Mouse (Mus musculus): ENCODE results near the gene Crisp3.
"Not testable (repeated sequence)": the region's sequence is repeated elsewhere in the genome, so short reads cannot be mapped to it uniquely, and the experiment has no call there.

Crisp3 gene

GRCm38 (mm10) chr17:40242135-40242534 is at the start of gene Crisp3:
Gene Crisp3, minus strand, starts transcription at chr17:40242288.
- no peak for DNase-seq

- no peak for DNase-seq
Measured at GRCm38 (mm10) chr17:40285435-40285834, 43.3 kb upstream of the Crisp3 start.

DNA sequence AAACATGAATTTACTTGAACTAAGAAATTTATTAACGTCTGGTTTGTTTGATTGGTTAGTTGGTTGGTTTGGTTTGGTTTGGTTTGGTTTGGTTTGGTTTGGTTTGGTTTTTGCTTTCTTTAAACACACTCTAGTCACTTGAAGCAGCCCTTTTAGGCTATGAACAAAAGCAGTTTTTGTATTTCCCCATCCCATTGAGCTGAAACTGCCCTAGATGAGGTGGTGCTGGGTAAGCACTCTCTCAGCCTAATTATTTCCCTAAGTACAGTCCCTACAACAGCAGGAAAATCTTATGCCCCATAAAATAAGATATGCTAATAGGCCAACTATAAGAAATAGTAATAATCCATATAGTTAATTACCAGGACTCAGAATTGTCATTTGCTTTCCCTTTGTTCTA is 33.4 kb upstream of the Crisp3 start:
- no peak for DNase-seq

GRCm38 (mm10) chr17:40274906-40275470 is 32.9 kb upstream of the Crisp3 start:
- DNase-seq, result no peak

- no peak for DNase-seq
Measured at GRCm38 (mm10) chr17:40252487-40252886, 10.4 kb upstream of the Crisp3 start.

GRCm38 (mm10) chr17:40208540-40208939 is 33.5 kb downstream of the Crisp3 start, which contains the start of gene Pgk2:
Gene Pgk2, minus strand, starts transcription at chr17:40208640.
- no peak for DNase-seq

DNA sequence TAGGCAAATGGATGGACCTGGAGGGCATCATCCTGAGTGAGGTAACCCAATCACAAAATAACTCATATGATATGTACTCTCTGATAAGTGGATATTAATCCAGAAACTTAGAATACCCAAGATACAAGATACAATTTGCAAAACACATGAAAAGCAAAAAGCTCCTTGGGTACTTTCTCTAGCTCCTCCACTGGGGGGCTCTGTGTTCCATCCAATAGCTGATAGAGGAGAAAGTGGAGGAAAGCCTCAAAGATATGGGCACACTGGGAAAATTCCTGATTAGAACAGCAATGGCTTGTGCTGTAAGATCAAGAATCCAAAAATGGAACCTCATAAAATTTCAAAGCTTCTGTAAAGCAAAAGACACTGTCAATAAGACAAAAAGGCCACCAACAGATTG is 40.3 kb downstream of the Crisp3 start:
- DNase-seq, result not testable (repeated sequence)

DNA sequence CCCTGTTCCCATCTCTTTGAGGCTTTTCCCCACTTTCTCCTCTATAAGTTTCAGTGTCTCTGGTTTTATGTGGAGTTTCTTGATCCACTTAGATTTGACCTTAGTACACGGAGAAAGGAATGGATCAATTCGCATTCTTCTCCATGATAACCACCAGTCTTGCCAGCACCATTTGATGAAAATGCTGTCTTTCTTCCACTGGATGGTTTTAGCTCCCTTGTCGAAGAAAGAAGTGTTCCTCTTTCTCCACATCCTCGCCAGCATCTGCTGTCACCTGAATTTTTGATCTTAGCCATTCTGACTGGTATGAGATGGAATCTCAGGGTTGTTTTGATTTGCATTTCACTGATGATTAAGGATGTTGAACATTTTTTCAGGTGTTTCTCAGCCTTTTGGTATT is 51.9 kb downstream of the Crisp3 start:
- DNase-seq, result not testable (repeated sequence)

Data from kidney, adult 11 months (tissue).